Mouse (Mus musculus) bone marrow macrophage, adult 2 months (primary cell): ENCODE measurements around the gene Ostm1.

ENCODE experiments used
- CTCF ChIP-seq: IDR thresholded peaks from 2 replicates; pipeline ENCODE4 v1.5.1; 2012; ENCODE audit warnings: low read depth, mild to moderate bottlenecking, low read length, moderate library complexity
- POLR2A ChIP-seq: IDR thresholded peaks from 2 replicates; pipeline ENCODE4 v1.6.1; 2012; ENCODE audit warnings: mild to moderate bottlenecking, low read depth, low read length, borderline replicate concordance

DNA sequence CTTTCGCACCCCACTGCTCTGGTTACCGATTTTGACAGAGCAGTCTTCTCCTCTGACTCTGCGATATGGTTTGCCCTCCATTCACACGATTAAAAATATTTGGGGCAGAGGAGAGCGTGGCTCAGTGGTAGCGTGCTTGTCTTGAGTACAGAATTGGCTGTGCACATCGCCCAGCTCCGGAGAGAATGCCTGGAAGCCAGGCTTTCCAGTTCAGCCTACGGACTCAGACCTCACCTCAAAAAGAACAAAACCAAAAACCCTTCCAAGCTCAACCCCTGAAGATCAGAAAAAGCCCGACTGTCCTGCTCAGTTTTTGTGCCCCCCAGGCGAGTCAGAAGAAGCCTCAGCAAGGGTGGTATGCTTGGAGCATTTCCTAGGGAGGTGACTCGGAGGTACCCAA is 29.5 kb downstream of the Ostm1 start:
- TF ChIP-seq POLR2A: no peak
- TF ChIP-seq CTCF: no peak
